Mouse (Mus musculus) heart, adult 2 months (tissue): ENCODE results near the gene Cxcl5.

ENCODE experiments used
- CTCF ChIP-seq: fragments of 200-600 bp; IDR thresholded peaks from 2 replicates; pipeline ENCODE4 v1.8.1; 2022; ENCODE audit warnings: antibody characterized with exemption, mild to moderate bottlenecking, moderate library complexity
- POLR2A ChIP-seq: fragments of 200-500 bp; IDR thresholded peaks from 2 replicates; pipeline ENCODE4 v1.6.1; 2011; ENCODE audit warnings: mild to moderate bottlenecking, low read depth, low read length, control low read depth; ENCODE audit not compliant: insufficient read depth

DNA sequence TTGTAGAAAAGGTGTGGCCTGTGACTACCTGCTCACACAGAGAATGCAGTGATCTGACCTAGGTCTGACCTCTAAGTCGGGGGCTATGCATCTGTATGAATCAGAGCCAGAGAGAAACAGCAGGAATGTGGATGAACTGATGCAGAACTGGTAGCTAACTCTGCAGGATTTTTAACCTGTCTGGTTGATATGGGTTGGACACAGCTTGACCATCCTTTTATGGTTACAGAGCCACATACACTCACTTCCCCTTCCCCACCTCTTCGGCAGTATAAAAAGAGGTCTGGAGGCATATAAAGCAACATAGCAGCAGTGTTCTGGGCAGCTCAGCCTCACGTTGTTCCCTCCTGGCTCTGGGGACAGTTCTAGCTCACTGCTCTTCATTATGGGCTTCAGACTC, 9.1 kb downstream of the Cxcl5 start, which contains the start of gene Ppbp:
- TF ChIP-seq CTCF (no peak), POLR2A (no peak)
